Mouse (Mus musculus) heart, postnatal 4 days (tissue): Measurements from ENCODE around the gene Prkab2. TPM values are rescaled to one million over a fixed set of nuclear protein-coding genes. Genes with fewer than 3 reads are reported as not detected.

Experiments
- DNase-seq: peaks from one replicate; pipeline ENCODE4 v3.0.0; 2021
- total RNA-seq, 2 experiments: library from RNA; stranded (reverse); gene quantifications; 2 replicates each; pipeline ENCODE4 v1.2.3; 2021

The Prkab2 gene
- 10 to 100 TPM; 17.0 to 18.5 TPM for total RNA-seq

DNA sequence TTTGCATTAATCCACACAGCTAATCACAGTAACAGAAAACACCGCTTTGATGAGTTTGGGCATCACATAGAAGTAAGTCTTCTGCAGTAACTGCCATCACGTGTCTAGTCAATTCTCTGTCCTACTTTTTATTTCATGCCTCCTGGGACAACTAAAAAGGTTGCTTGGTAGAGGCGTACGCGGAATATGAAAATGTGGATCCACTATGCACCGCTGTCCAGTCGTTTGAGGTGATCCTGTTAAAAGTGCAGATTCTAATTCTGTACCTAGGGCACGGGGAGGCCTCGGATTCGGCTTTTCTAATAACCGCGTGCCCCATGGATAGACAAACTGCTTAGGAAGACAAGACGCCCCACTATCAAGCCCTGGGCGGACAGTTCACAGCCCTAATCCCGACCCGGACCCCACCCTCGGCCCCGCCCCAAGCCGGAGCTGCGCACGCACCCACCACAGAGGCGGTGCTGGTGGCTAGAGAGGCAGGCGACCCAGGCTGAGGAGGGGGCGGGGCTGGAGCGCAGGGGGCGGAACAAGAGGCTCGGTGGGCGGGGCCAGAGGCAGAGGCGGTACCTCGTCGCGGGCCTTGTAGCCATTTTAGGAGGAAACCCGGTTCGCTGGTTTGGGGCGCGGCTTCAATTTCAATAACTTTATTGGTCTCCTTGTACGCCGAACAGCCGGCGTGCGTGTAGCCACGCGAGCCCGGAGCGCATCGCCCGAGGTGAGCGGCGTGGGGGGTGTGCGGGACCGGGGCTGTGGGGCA lies at the start of gene Prkab2:
Gene Prkab2, plus strand, starts transcription at position 539 of the 757 bp plus-strand sequence.
- DNase-seq, result peak; percentile 100

DNA sequence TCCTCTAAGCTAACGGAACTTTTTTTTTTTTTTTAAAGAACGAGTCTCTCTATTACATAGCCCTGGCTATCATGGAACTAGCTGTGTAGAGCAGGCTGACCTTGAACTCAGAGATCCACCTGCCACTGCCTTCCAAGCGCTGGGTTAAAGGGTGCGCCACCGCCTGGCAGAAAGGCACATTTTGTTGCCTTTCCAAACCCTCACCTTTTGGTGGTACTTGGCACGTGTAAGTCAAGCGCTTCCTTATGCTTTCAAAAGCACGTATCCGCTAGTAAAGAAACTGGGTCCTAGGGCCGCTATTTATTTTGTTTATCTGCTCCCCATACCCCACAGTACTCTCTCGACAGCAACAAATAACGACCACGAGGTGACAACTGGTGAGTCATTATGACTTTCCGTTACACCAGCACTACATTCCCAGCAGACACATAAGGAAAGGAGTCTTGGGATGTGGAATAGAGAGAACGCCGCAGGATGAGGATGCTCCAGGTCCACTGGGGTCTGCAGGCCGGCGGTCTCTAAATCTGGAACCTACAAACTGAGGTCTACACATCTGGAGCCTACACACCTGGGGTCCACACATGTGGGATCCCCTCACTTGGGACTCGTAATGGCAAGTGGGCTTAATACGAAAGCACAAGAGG lies 48.7 kb upstream of the Prkab2 start:
- peak; percentile 32 for DNase-seq

DNA sequence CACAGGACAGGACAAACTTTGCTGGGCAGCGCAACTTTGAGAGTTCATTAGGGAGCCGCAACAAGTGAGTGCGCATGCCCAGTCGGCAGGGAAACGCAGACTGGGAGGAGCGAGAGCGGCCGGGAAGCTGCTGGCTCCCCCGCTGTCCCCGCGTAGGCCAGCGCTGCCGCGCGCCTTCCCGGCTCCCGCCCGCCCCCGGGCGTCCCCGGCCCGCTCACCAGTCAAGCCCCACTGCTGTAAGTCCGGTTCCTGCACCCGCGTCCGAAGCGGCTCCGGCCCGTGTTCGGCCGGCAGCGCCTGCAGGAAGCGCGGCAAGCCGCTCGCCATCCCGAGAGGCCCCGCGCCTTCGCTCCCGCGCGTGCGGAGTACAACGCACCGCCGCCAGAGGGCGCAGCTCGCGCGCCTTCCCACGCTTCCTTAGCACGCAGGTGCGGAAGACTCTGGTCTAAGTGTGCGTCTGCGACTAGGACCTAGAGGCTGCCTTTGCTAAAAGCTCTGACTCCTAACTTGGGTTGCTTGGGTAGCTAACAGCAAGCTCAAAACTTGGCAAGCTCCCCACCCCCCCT lies 48.1 kb upstream of the Prkab2 start, which contains the start of gene Chd1l:
Gene Chd1l, minus strand, starts transcription at position 359 of the 566 bp plus-strand sequence.
- peak; percentile 94 for DNase-seq

DNA sequence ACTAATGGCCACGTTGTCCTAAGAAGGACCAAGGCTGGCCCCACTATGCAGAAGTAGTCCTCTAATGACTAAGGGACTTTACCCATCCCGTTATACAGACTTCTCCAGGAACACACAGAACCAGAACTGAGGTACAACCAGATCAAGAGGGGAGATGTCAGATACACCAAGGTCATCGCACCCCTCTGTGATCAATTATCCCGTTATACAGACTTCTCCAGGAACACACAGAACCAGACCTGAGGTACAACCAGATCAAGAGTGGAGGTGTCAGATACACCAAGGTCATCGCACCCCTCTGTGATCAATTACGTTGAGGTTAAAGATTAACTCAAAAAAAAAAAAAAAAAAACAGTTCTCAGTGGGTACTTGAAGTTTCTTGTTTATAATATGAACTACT lies 47.0 kb upstream of the Prkab2 start:
- no peak for DNase-seq

DNA sequence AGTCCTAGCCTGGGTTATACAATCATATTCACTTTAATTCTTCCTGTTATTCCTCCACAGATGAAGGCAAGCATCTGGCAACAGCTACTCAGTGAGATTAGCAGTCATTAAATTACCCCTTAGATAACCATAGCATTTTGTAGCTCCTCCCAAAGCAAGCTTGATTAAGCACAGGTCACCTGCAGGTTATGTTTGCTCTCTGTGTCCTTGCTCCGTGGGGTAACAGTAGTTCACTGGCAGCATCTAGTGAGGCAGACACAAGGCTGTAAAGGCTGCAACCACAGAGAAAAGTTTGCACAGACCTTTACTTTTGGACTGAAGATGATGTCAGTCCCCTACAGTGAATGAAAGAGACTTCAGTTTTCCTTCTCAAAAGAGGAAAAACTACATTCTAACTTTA lies 42.8 kb upstream of the Prkab2 start:
- DNase-seq, result no peak

DNA sequence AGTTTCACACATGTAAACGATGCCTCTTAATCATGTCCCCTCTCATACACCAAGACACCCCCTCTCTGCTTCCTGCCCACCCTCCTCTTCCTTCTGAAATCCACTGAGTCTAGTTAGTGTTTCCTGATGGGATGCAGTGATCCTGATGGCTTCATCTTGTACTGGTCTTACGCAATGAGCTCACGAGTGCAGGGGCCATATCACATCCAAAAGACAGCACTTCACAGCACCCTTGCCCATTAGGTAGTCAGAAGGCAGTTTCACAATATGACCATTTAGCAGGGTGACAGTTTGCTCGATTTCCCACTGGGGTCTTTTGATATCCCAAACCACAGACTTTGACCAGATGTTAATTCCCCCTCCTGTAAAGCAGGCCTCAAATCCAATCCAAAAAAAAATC lies 42.1 kb upstream of the Prkab2 start:
- no peak for DNase-seq

DNA sequence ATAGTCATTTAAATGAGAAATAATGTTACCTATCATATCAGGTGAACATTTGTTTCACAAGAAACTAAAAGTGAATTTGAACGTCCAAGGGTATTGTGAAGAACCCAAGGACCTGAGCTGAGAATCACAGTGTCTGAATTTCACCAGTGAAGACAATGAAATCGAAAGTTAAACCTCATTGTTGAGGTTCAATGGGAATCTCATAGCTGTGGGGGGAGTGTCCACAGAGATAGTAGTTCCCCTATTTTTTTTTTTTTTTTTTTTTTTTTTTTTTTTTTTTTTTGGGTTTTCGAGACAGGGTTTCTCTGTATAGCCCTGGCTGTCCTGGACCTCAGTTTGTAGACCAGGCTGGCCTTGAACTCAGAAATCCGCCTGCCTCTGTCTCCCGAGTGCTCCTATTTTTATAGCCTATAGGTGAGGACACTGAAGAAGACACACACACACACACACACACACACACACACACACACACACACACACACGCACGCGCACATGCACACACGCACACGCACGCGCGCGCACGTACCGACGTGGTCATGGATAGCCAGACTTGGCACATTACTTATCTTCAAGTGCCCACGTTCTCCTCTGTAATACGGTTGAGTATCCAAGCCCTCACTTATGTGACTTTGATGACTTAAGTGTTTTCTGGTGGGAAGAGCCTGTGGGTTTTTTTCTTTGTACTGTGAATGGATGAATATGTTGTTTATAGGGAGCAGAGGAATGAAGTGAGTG lies 40.7 kb upstream of the Prkab2 start:
- DNase-seq, result no peak

DNA sequence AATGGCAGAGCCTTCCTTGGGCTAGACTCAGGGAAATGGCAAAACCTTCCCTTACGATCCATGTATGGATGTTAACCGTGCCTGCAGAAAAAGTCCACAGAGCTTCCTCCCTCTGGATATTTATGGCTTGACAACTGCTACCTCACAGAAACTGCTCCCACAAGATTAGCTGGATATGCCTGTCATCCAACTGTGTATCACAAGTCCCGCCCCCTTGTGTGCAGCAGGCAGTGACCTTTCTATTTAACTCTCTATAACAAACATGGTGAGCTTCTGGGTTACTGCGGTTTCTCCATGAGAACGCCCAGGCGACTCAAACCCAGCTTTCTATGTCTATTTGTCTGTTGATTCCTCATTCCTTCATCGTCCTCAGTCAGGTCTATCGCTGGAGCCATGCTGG lies 40.1 kb upstream of the Prkab2 start:
- no peak for DNase-seq

DNA sequence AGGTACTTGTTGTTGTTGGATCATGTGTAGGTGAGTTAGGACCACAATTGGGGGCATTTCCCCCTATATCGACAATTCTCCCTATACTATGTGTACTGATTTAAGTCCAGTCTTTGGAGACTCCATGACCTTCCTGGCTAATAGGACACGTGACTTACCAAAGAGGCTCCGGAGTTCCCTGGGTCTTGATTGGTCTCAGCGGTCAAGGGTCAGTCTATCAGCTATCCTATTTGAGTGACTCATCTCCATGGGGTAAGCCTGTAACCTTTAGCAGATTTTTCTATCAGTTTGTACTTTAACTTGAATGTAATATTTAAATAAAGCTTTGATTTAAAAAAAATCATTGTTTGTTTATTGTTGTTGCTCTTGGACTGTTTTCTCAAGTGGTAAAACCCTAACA lies 37.3 kb upstream of the Prkab2 start:
- DNase-seq, result no peak

DNA sequence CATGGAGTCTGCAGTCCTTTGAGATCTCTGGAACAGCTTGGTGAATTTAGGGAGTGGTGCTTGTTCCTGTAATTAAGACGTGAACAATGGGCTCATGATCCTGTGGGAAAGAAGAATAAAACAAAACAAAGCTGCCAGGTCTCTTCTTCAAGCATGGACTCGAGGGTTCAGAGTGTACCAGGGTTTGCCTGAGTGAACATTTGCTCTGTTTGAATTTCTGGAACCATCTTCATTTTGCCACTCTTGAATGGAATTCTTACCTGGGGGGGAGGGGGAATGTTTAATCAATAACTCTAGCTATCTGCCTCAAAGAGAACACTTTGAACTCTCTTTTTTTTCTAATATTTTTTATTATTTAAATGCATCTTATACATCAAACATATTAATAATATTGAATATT lies 33.4 kb upstream of the Prkab2 start:
- no peak for DNase-seq

DNA sequence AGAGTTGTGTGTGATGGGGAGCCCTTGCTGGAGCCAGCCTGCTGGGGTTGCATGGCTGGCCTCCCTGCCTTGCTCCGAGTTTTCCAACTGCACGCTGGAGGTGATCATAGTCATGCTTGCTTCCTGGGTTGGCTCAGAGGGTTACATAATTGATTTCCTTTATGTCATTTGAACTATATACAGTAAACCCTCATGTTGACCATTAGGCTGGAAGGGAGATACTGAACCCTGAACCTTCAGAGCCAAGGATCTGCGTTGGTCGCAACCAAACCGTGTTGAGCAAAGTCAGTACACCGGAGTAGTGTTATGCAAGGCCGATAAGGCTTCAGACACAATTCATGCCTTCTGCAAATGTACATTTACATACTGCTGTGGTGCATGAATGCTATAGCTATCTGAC lies 30.1 kb upstream of the Prkab2 start:
- DNase-seq, result no peak

DNA sequence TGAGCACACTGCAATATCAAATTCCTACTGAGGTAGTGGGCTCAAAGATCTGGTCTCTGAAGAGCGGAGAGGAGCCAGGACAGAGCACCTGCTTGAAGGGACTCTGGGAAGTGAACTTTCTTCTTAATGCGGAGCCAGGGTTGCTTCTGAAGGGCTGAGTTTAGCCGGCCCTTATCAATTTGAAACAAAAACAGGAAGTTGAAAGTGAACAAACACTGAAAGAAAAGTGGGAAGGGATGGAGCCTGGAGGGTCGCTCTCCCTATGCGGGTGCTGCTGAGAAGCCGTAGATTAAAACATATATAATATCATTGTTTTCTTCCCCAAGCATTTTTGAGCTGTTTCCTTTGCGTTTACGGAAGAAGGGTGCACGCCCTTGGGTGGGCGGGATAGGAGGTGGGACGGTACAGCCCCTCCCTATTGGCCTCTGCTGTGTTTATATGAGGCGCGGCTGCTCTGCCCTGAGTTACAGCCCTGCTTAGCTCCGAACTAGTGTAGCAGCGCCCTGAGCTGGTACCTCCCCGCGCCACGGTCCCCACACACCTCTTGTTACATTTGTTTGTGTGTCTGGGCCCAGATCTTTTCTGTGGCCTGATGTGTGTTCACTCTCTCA lies 29.5 kb upstream of the Prkab2 start, which contains the start of gene Fmo5:
Gene Fmo5, plus strand, starts transcription at position 414 of the 611 bp plus-strand sequence.
- DNase-seq, result peak; percentile 70

DNA sequence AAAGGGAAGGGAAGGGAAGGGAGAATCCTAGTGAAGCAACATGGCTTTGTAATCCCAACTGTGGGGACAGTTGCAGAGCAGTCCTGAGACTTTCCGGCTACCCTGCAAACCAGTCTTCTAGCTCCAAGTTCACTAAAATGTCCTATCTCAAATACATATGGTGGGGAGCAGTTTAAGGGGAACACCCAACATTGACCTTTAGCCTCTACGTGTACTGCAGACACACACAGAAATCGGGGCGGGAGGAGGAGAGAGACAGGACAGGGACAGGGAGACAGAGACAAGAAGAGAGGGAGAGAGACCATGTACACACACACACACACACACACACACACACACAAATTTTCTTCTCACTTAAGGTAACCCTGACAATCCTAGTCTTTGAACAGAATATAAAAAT lies 28.1 kb upstream of the Prkab2 start:
- no peak for DNase-seq

DNA sequence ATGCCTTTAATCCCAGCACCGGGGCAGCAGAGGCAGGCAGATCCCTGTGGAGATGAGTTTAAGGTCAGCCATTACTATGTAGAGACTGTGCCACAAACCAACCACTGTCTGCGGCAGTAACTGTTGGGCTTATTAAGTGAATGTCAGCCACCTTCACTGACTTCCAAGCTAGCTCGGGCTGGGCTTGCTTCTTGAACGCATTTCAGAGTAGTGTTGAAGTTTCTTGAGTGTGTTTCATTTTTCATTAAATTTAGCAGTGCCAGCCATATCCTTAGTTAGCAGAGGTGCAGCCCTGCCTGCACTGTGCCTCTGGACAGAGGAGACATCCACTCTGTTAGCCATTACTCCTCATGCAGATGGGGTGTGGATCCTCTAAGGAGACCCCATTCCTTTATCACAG lies 27.2 kb upstream of the Prkab2 start:
- DNase-seq, result no peak

DNA sequence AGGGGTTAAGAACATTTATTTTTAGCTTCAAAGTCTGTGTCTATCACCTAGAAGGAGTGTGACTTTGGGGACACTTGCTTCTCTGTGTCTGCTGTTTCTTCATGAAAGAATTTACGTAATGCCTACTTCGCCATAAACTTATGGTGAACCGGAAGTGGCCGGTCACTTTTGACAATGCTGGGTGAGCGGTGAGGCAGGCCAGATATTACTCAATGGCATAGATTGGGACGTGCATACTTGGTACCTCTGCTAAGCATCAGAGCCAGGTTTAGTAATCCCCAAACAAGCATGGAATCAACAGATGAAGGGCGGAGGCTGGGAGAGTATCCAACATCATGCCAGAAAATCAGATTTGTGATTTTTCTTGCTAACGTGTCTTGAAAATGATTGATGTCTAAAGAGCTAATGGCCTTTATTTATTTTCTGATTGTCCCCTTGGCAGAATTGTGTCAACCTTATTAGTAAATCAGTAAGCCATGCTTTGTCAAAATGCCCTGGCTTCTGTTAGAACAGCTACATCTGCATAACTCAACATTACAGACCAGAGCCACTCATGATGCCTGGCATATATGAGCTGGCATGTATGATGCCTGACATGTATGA lies 26.6 kb upstream of the Prkab2 start:
- no peak for DNase-seq

DNA sequence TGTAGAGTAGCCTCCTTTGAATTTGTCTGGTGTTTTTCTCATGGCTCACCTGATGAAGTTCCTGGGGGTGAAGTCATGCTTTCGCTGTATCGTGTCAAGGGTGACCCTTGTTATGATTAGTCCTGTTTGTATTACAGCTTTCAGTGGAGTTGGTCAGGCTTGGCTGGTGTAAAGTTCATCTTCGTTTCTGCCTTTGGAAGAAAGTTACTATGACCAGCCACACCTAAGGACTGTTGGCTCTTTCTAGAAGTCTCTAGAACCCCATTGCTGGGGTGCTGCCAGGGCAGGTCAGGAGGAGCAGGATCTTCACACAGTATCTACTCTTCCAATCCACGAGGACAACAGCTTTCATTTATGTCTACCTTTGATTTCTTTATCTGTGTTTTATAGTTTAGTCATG lies 24.5 kb upstream of the Prkab2 start:
- no peak for DNase-seq

DNA sequence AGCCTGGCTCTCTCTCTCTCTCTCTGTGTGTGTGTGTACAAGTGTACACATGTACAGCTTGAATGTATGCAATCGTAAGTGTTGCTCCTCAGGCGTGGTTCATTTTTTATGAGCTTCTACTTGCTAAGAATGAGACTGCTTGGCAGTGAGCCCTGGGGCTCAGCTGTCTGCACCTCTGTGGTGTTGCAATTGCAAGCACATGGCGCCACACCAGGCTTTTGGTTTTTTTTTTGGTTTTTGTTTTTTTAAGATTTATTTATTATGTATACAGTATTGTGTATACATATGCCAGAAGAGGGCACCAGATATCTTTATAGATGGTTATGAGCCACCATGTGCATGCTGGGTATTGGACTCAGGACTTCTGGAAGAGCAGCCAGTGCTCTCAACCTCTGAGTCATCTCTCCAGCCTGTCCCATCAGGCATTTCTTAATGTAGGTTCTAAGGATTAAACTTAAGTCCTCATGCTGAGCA lies 23.7 kb upstream of the Prkab2 start:
- DNase-seq, result peak; percentile 76

DNA sequence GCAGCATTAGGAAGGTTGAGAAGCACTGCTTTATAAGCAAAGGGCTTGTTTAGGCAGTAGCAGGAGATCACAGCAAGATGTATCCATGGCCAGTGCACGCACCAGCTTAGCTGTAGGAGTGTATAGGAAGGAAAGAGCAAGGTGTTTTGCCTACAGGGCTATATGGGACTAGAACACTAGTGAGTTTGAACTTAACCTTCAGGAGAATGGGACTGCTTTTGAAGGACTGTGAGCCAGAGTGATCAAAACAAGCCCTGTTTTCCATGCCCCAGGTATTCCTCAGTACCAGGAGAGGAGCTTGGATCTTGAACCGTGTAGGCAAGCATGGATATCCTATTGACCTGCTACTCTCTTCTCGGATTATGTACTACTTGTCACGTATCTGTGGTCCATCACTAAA lies 16.6 kb upstream of the Prkab2 start:
- DNase-seq, result no peak

DNA sequence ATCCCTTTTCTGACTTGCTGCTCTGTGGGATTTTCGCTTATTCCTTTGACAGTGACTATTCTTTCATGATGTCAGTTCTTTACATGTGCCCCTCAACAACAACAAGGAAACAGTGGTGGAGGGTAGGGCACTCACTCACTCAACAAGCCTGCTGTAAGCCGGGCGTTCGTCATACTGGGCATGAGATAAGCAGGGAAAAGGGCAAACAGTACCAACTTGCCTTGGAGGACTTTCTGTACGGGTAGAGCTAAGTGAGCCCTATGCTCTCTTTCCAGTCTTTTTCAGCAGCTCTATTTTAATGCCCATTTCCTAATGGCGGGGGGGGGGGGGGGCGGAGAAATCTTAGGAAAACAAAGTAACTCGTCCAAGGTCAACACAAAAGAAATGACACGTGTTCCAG lies 16.0 kb upstream of the Prkab2 start:
- no peak for DNase-seq

DNA sequence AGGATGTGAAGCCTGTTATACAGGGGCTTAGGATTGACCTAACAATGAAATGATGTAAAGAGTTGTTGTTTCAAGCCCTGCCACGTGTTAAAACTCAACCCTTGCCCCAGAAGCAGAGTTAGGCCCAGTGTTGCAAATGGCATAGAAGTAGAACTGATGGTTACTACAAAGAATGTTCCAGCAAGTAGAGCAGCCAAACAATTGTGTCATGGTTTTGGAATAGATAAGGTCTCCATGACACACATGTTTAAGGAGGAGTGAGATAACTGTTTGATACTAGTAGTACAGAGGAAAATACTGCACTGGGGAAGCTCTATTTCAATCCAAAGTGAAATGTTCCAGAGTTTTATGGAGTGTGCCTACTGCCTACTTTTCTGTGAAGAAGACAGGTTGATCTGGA lies 9.5 kb upstream of the Prkab2 start:
- no peak for DNase-seq

DNA sequence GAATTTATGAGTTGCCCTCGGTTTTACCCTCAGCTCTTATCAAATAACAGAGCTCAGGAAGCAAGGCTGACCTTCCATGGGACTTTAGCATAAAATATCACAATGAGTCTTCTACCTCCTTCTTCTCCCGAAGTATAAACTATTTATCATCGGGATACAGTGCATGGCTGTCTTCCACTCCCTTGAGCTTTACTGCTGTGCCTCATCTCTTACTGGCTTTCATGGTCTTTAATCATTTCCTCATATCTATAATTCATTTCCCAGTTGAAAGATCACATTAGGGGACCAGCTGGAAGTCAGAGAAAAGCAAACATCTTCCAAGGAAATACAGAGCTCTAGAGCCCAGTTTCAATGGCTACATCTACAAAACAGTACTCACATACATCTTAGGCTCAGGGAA lies 9.0 kb upstream of the Prkab2 start:
- no peak for DNase-seq

DNA sequence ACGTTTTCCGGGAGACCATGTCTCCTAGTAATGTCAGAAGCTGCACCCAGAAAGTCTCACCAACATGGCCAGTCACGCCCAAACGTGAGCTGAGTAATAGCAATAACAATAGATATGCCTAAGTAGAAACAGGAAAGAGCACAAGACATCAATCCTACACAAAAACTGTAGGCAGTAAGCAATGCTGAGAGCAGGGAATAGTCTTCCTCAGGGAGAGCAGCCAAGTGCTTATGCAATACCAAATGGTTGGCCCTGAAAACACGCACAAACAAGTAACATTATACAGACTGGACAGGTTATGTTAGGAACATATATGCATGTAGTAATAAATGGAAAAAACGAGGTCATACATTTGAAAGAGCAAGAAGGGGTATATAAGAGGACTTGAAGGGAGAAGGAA lies 8.5 kb upstream of the Prkab2 start:
- DNase-seq, result no peak
